Mouse (Mus musculus) lung, adult 2 months (tissue): Measurements from ENCODE around the gene Ptpn13. TPM values are rescaled to one million over a fixed set of nuclear protein-coding genes. Genes with fewer than 3 reads are reported as not detected.

Source experiments
- DNase-seq: peaks from one replicate; pipeline ENCODE4 v3.0.0; 2022
- H3K4me1 ChIP-seq: fragments of 200-500 bp; 2 replicates; pipeline ENCODE4 v1.6.1; 2011; ENCODE audit warnings: low read length; ENCODE audit not compliant: control insufficient read depth, insufficient read depth
- H3K4me3 ChIP-seq: fragments of 200-500 bp; replicated peaks from 2 replicates; pipeline ENCODE3; 2011; ENCODE audit warnings: low read depth, mild to moderate bottlenecking, control low read depth, low read length; ENCODE audit errors: extremely low read depth
- CTCF ChIP-seq: fragments of 200-500 bp; IDR thresholded peaks from 2 replicates; pipeline ENCODE4 v1.5.1; 2011; ENCODE audit warnings: mild to moderate bottlenecking, low read length, control low read depth; ENCODE audit not compliant: insufficient read depth
- POLR2A ChIP-seq: fragments of 200-500 bp; IDR thresholded peaks from 2 replicates; pipeline ENCODE4 v1.6.1; 2011; ENCODE audit warnings: low read depth, mild to moderate bottlenecking, control low read depth, low read length, borderline replicate concordance; ENCODE audit errors: extremely low read depth
- WGBS: fragments of 180-500 bp; shearing (Covaris S2); methylation state at CpG from one replicate; pipeline ENCODE4 v1.1.7; 2018; 5-methylcytosine and 5-hydroxymethylcytosine counted together
- polyA plus RNA-seq: library from polyadenylated mRNA; depleted of rRNA; stranded (reverse); fragments of >200 nt; gene quantifications from 2 replicates; pipeline ENCODE4 v1.2.3, GENCODE M21; 2012

Ptpn13 gene
- polyA plus RNA-seq, 1 experiment = 22.6 TPM

GRCm38 (mm10) chr5:103418009-103418408 lies 7.0 kb upstream of the Ptpn13 start:
- no peaks in the 10 kb centered on the region for H3K4me1 ChIP-seq
- TF ChIP-seq CTCF (no peak), POLR2A (no peak)
- 68% methylated on average over 9 of the region's 9 CpGs for WGBS
- DNase-seq = no peak
- no peak overlapping the region for H3K4me3 ChIP-seq

DNA sequence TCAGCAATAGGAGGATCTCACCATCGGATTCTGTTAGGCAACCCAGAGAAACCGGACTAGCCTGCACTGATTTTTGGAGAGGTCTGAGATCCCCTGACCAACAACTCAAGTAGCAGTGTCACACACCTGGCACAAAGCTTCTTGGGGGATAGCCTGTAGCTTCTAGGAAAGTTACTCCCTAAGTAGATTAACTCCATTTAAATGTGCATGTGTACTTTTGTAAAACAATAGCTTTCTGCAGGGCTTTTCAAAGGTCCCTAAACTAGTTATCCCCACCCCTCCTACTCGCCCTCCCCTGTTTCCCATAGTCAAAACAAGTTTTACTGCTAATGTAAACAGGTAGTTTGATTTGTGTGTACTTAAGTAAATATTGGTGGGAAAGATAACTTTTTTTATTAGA lies 6.1 kb upstream of the Ptpn13 start:
- 67% methylated on average over 3 of the region's 3 CpGs for WGBS
- Histone ChIP-seq H3K4me3 (no peak overlapping the region), H3K4me1 (no peaks in the 10 kb centered on the region)
- no peak for DNase-seq
- TF ChIP-seq CTCF (no peak), POLR2A (no peak)

DNA sequence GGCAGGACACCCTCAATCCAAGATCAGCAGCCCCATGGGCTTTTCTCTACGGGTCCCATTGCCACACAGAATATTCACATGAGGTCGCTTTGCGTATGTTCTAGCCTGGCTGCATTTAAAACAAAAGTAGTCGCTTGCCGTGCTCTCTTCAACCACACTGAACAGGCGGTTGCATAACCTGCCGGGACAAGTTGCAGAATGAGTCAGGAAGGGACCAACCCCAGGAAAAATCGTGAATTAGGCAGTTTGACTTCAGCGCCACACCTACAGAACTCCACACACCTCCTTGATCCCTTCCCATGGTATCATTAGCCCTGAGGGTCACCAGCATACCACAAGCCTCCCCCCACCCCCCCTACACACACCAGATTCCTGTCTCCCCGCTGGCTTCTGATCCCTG lies 4.4 kb upstream of the Ptpn13 start:
- no peaks in the 10 kb centered on the region for H3K4me1 ChIP-seq
- 53% methylated on average over 10 of the region's 10 CpGs for WGBS
- DNase-seq = peak; percentile 47
- H3K4me3 ChIP-seq = no peak overlapping the region
- TF ChIP-seq CTCF (no peak), POLR2A (0 out of 2 replicates have a peak, but pooled peaks have one; percentile 9)

DNA sequence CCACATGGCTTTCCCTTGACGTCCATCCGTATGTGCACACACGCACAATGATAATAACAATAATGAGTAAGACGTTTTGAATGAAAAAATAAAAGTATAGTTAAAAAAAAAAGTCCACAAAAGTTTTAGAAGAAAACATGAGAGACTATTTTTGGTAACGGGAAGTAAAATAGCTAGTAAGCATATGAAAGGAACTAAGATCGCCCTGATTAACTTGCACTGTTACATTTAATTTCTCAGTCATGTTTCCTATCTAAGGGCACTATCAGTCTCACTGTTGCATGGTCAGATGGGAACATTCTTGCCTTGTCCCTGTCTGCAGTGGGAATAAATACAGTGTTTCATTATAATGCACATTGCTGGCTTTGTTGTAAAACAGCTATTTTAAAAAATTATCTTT lies 2.4 kb upstream of the Ptpn13 start:
- DNase-seq = no peak
- Histone ChIP-seq H3K4me3 (no peak overlapping the region), H3K4me1 (no peaks in the 10 kb centered on the region)
- WGBS = 81% methylated on average over 6 of the region's 6 CpGs
- TF ChIP-seq POLR2A (no peak), CTCF (no peak)

- no peaks in the 10 kb centered on the region for H3K4me1 ChIP-seq
- DNase-seq = no peak
- no peak overlapping the region for H3K4me3 ChIP-seq
- TF ChIP-seq POLR2A (no peak), CTCF (no peak)
- WGBS = 44% methylated on average over 6 of the region's 6 CpGs
These were observed 1.6 kb upstream of the Ptpn13 start for GRCm38 (mm10) chr5:103423305-103423926.

GRCm38 (mm10) chr5:103423927-103424315 lies 1.1 kb upstream of the Ptpn13 start:
- TF ChIP-seq CTCF (no peak), POLR2A (no peak)
- Histone ChIP-seq H3K4me3 (no peak overlapping the region), H3K4me1 (no peaks in the 10 kb centered on the region)
- WGBS = 52% methylated on average over 5 of the region's 5 CpGs
- no peak for DNase-seq

- no peaks in the 10 kb centered on the region for H3K4me1 ChIP-seq
- WGBS = under 1% methylated on average over 63 of the region's 67 CpGs
- peak overlapping the region; percentile 65 for H3K4me3 ChIP-seq
- TF ChIP-seq CTCF (no peak), POLR2A (no peak)
- DNase-seq = peak; percentile 60
These were observed 505 bp downstream of the Ptpn13 start for GRCm38 (mm10) chr5:103425363-103426031.

GRCm38 (mm10) chr5:103426250-103426649 lies 1.3 kb downstream of the Ptpn13 start:
- no peak for DNase-seq
- no peaks in the 10 kb centered on the region for H3K4me1 ChIP-seq
- TF ChIP-seq CTCF (no peak), POLR2A (no peak)
- 22% methylated on average over 9 of the region's 9 CpGs for WGBS
- H3K4me3 ChIP-seq = peak overlapping the region; percentile 65

DNA sequence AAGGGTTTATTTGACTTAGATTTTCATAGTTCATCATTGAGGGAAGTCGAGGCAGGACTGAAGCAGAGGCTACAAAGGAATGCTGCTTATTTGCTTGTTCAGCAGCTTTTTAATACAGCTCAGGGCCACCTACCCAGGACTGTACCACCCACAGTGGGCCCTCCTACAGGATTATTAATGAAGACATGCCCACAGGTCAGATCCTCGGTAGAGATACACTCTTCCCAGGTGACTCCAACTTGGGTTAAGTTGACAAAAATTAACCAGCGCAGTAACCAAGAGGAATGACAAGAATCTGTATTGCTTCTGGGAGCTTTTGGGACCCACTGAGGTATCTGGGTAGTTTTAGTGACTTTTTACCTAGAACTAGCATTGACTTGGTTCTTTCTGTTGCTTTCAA lies 6.0 kb downstream of the Ptpn13 start:
- TF ChIP-seq POLR2A (no peak), CTCF (no peak)
- H3K4me1 ChIP-seq = peaks cover 2% of the 10 kb centered on the region
- WGBS = 81% methylated on average over 3 of the region's 3 CpGs
- H3K4me3 ChIP-seq = no peak overlapping the region
- no peak for DNase-seq

- WGBS = 51% methylated on average over 3 of the region's 3 CpGs
- peaks cover 6% of the 10 kb centered on the region for H3K4me1 ChIP-seq
- TF ChIP-seq CTCF = no peak
- TF ChIP-seq POLR2A = no peak
- no peak for DNase-seq
- H3K4me3 ChIP-seq = no peak overlapping the region
These were observed 6.5 kb downstream of the Ptpn13 start for GRCm38 (mm10) chr5:103431479-103431878.
